Mouse (Mus musculus) bone marrow, adult 2 months (tissue): ENCODE measurements around the gene Tbc1d25.

Source experiments
- CTCF ChIP-seq: fragments of 200-500 bp; IDR thresholded peaks from 2 replicates; pipeline ENCODE4 v1.5.1; 2011; ENCODE audit warnings: low read length, control low read depth; ENCODE audit not compliant: control insufficient read depth, insufficient read depth
- POLR2A ChIP-seq: fragments of 200-500 bp; IDR thresholded peaks from 2 replicates; pipeline ENCODE4 v1.6.1; 2011; ENCODE audit warnings: low read depth, mild to moderate bottlenecking, control low read depth, low read length, borderline replicate concordance; ENCODE audit not compliant: control insufficient read depth

DNA sequence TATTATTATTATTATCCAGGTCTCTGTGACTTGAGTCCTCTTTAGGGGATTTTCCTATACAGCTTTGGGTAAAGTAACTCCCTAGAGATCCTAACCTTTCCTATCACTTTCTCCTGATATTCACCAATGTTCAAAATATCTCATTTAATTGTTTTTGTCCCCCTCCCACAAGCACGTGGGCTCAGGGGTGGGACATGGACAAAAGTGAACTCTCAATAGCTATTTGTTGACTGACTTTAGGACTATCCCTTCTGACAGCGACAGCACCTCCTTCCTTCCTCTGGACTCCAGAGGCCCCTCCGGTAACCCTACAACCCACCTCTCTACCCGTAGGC lies 845 bp downstream of the Tbc1d25 start:
- TF ChIP-seq POLR2A (no peak), CTCF (no peak)
